Mouse (Mus musculus) heart, adult 2 months (tissue): Measurements from ENCODE around the gene Mex3d.
"Not testable (repeated sequence)": the region's sequence is repeated elsewhere in the genome, so short reads cannot be mapped to it uniquely, and the experiment has no call there.

Experiments
- CTCF ChIP-seq: fragments of 200-600 bp; IDR thresholded peaks from 2 replicates; pipeline ENCODE4 v1.8.1; 2022; ENCODE audit warnings: antibody characterized with exemption, mild to moderate bottlenecking, moderate library complexity
- EP300 ChIP-seq: fragments of 200-500 bp; IDR thresholded peaks from 2 replicates; pipeline ENCODE4 v1.6.1; 2011; ENCODE audit warnings: low read depth, low read length, control low read depth; ENCODE audit not compliant: insufficient read depth
- POLR2A ChIP-seq: fragments of 200-500 bp; IDR thresholded peaks from 2 replicates; pipeline ENCODE4 v1.6.1; 2011; ENCODE audit warnings: mild to moderate bottlenecking, low read depth, low read length, control low read depth; ENCODE audit not compliant: insufficient read depth

GRCm38 (mm10) chr10:80345929-80346328 lies 41.5 kb downstream of the Mex3d start:
- TF ChIP-seq POLR2A, EP300, CTCF: not testable (repeated sequence)
